Mouse (Mus musculus) gastrocnemius, postnatal 4 days (tissue): ENCODE results near the gene Kctd21. TPM values are rescaled to one million over a fixed set of nuclear protein-coding genes. Genes with fewer than 3 reads are reported as not detected.

ENCODE experiments used
- DNase-seq, 2 experiments: peaks; one replicate each; pipeline ENCODE4 v3.0.0; 2021 to 2022; ENCODE audit warnings: low spot score in 2 of 2, mixed read lengths in 2 of 2
- total RNA-seq, 2 experiments: library from RNA; stranded (reverse); gene quantifications; 2 replicates each; pipeline ENCODE4 v1.2.3; 2021

Gene Kctd21
- total RNA-seq, 2 experiments from 2014 or later, result 2.0 to 2.7 TPM

DNA sequence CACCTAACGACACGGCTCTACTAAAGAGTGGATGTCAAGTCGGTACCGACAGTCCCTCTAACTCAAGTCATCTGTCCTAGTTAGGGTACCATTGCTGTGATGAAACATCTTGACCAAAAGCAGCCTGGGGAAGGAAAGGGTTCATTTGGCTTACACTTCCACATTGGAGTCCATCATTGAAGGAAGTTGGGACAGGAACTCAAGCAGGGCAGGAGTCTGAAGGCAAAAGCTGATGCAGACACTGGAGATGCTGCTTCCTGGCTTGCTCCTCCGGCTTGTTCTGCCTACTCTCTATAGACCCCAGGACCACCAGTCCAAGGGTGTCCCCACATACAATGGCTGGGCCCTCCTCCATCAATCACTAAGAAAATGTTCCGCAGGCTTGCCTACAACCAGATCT is 16.5 kb upstream of the Kctd21 start:
- DNase-seq, result no peak

DNA sequence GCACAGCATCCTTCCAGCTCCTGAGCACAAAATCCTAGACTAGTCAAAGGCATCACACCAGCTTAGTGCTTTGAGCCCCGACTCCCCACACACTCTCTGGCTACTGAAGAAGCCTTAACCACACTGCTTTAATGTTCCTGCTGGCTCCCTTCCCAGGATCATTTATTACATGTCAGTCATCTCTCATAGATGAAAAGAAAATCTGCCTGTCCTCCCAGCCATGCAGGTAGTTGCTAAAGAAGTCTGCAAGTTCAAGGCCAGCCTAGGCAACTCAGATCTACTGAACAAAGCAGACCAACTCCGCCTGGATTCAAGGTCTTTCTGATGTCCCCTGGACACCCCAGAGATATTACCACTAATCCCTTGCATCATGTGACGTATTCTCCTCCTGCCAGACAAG is 14.4 kb upstream of the Kctd21 start:
- DNase-seq, result no peak

DNA sequence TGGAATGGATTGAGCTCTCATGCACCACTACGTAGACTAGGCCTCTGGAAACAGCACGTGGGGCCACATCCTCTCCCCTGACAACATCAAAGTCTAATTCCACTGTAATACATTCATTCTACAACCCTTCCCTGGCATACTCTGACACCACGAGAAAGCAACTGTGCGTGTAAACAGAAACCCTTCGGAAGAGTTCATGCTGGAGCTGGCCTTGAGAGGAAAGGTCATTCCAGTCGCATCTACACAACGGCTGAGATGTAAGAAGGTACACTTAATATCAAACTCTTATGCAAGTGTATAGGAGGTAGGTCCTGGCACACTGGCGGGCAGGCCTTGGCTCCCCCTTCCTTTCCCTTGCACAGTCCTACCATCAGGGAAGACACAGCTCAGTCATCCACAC is 7.8 kb upstream of the Kctd21 start:
- no peak for DNase-seq

DNA sequence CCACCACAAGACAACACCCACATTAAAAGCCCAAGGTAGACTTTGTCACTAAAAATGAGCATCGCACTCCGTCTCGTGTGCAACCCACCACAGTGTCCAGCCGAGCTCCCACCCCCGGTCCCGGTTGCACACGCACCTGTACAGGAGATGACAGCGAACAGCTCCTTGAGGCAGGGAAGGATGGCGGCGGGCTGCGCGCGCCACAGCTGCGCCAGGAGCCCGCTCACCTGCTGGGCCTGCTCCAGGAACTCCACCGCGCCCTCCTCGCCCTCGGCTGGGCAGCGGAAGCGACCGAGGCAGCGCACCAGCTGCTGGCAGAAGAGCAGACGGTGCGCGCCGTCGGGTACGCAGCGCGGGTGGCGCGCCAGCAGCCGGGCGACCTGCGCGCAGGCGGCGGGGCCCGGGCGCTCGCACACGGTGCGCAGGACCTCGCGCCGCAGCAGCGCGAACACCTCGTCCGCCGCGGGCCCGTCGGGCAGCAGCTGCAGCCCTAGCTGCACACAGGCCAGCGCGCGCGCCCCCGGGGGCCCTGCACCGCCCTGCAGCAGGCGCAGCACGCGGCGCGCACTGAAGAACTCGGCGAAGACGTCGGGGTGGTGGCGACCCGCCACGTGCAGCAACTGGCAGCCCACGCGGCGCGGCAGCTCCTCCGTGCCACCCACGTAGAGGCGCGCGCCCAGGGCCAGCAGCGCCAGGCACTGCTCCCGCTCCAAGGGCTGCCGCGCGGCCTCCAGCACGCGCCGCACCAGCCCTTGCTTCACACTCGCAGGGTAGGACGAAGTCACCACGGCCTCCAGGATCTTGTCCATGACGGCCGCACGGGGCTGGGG is 6.8 kb upstream of the Kctd21 start:
- peak in 1 of 2 experiments; percentile 30 for DNase-seq

DNA sequence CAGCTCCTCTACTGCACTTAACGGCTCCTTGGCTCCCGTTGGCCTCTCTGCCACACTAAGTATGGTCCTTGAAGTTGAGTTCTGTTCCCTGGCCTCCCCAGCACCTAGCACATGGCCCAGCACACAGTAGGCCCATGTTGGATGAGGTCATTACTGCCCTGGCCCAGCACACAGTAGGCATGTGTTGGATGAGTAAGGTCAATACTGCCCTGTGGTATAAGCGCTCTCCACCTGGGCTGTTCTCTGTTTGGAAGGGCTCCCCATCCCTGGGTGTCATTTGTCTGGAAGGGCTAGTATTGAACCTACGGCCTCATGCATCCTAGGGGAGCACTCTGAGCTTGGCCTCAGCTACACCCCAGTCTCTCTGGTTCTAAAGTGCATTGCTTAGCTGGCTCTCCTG is 4.8 kb upstream of the Kctd21 start:
- no peak for DNase-seq

DNA sequence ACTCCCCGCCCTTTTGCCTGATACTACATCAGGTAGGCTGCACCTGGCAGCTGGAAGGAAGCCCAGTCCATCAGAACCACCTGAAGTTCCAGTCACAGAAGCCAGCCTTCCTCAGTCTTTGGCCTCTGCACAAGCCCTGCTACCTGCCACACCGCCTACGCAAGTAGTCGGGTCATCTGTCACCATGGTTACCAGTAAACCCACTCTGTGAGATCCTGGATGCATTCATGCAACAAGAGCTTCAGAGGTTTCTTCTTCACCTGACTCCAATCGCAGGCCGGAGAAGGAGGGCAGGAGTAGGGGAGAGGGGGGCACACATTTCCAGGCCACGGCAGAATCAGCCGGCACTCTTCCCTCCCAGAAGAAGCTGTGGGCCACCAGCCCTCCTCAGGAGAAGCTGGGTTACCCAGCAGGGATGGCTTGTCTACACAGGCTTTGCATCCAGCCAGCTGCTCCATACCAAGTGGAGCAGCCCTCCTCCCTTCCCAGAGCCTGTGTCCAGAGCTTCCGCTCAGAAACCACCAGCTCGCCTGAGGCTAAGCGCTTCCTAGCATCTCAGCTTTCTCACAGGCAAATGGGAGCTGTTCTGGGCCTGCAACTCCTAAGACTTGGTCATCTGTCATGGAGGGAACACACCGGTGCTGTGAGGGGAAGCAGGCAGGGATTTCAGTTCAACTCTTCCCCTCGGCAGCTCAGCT is 3.1 kb upstream of the Kctd21 start:
- no peak for DNase-seq

DNA sequence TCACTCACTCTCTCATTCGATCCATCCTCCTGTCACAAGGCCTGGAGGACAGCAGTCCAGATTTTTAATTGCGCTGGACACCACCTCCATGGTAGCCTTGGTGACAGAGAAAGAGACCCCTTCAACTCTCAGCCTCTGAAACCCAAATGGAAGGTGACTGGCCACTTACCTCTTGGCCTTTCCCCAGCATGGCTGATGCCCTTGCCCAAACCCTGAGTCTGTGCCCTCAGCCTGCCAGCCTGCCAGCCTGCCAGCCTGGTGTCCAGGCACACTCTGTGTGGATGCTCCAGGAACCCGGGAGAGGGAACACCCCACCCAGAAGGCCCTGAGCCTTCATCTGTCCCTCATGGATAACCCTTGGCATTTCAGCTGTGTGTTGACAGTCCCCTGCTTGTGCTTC is 2.5 kb upstream of the Kctd21 start:
- DNase-seq, result no peak

DNA sequence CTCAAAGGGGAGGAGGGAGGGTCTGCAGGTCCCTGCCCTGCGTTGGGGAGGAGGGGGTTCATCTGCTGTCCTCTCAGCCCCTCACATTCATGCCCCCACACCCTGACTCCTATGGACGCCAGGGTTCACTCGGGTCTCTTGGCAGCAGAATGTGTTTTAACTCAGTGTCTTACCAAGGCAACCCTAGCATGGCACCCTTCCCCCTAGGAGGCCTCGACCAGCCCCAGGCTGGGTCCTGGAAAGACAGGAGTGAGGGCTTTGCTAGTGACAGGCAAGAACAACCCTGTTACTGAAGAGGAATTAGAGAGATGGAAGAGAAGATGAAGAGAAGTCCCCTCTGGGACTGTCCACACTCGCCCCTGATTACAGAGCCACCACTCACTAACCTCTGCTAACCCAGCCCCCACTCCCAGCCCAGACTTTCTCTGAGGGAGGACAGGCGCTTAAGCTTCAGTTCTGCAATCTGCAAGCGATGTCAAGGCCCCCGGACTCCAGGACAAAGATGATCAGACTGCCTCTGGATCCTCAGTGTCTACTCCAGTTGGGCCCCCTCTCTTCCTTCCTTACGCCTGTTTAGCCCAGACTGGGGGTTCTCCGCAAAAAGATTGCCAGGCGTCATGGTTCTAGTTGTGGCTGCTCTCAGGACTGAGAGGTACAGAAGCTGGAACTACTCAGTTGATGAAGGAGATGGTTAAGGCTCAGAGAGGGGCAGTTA is 1.0 kb upstream of the Kctd21 start:
- no peak for DNase-seq

DNA sequence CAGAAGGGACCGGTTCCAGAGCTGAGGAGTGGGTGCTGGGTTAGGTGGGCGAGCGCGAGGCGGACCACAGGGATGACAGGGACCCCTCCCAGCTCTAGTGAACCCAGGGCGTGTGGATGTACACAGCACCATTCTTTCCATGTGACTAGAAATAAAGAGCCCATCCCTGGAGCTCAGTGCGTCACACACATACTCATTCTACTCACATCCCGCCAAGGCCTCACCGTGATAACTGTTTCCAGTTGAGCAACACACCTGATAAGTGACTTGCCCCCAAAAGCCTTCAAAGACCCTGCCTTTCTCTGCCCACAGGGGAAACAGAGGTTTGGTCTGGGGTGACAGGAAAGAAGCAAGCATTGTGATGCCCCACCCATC is 527 bp downstream of the Kctd21 start:
- DNase-seq, result no peak

DNA sequence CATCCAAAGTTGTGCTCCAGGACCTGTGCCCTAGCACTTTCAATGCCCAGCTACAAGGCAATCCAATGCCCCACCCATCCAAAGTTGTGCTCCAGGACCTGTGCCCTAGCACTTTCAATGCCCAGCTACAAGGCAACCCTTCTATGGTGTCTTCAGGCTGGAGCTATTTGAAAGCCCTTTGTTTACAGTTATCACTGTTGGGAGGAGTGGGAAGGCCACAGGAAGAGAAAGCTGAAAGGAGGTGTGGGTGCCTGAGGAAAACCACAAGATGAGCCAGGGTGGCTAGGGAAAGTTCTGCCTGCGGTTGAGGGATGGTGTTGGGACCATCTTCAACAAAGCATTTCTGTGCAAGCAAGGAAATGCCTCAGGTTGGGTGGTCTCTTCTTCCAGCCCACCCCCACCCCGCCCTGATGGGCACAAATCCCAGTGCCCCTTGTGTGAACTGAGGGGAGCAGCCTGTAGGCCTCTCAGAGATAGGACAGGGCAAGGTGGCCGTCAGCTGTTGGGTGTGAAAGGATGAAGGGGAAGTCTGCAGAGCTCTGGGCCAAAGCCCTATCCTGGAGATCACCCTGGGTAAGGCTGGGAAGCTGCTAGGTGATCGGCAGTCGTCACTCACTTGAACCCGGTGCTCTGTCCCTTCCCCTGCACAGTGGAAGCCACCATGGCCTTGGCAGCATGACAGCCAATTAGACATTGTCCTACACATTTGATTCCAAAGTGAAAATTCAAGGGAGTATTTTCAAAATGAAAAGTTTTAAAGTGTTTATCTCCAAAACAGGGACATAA is 1.2 kb downstream of the Kctd21 start:
- no peak for DNase-seq

DNA sequence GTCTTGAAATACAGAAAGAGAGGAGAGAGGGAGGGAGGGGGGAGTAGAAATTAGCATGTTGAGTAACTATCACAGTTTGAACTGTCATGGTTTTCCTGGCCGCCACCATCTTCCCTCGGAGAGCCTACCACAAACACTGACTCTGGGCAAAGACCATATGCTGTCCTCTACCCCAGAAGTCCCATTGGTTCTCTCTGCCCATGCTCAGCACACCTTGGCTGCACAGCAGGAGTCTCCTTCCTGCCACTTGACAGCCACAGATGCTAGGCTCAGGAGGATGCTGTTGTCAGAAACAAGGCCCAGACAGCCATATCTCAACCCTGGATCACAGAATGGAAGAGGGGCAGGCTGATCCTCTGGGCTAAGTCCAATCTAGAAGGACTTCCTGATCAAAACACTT is 2.3 kb downstream of the Kctd21 start:
- no peak for DNase-seq

DNA sequence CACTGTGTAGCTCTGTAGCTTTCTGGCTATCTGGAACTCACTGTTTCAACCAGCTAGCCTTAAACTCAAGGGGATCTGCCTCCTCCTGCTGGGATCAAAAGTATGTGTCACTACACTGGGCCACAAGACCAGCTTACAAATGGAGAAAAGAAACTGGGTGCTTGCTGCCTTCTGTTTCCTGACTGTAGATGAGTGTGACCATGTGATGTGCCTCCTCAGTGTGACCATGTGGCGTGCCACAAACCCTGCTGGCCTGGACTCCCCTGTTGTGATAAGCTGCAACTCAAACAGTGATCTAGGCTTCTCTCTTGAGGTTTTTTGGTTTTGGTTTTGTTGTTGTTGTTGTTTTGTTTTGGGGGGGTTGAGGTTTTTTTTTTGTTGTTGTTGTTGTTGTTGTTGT is 4.6 kb downstream of the Kctd21 start:
- no peak for DNase-seq

DNA sequence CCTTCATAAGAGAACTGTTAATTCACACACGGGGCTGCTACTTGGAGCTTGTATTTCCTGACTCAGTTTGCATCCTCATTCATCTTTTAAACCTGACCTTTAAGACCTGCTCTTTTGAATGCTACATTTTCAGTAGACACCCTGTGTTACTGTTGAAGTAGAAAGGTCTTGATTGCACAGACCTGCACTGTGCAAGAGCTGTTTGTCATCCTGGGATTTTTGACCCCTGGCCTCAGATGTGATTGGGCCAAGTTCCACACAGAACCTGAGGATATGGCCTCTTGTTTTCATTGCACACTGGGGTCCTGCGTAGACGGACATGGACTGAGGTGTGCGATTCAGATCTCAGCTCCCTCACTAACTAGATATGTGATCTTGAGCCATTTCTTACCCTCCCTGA is 6.5 kb downstream of the Kctd21 start:
- DNase-seq, result no peak

DNA sequence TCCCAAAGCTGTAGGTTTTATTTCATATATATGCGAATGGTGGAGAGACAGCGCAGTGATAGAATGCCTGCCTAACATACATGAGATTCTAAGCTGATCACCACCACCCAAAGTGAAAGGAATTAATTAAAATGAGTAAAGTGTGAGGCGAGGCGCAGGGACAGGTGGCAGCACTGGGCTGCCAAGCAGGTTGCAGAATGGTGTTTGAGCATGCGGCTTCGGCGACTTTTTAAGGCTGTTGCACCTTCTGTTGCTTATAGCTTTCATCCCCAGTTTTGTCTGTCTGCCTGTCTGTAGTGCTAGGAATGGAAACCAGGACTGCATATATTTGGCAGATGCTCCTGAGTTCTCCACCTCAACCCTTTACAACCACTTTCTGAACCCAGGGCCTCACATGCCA is 7.5 kb downstream of the Kctd21 start:
- DNase-seq, result no peak

DNA sequence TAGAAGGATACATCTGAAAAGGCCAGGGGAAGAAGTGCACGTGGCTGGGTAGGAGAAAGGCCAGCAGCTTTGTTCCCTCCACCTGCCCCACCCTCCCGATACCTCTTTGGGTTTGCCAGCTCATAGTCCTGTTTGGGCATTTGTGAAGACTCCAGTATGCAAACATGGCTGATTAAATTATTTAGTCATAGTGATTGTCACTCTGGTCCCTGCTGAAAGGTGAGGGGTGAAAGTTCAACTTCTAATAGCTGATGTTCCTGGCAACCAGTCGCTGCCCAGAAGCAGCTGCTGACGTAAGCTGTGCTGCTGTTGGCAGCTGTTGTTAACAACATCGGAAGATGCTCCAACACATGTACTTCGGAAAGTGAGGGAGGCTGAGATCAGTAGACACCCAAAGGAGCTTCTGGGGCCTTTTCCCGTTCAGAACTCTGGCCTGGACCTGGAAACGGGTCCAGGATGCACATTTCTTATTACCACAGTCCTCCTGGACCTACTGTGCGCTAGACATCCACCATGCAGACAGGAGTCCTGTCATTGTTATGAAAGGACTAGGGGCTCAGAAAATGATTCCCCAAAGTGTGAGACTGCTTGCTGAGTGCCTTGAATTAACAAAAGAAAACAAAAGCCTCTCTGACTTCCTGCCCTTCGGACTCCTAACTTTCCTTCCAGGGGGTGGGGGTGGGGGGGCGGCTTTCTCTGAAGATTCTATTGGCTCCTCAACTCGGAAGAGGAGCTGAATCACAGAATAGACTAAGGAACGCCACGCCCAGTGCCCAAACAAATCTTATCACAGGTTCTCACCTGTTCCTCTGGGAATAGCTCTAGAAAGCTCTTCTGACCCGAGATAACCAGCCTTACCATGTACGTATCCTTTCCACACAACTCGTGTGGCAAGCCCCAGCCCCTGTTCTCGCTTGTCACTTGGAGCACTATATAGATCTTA is 9.1 kb downstream of the Kctd21 start:
- DNase-seq, result no peak

DNA sequence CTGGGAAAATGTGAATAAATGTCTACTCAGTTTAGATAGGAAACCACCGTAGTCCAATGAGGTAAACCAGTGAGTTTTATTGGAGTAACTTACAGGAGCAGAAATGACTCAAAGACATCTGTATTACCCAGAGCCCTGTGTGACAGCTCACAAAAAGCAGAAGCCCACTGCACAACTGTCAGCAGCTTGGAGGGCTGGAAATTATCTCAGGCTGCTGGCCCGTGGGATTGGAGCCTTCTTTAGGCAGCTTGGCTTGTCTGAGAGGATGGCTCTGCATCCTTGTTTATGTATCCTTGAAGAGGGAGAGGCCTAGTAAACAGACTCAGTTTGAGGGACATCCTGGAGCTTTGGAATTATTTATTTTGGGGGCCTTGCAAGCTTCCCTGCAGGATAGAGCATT is 10.8 kb downstream of the Kctd21 start:
- no peak for DNase-seq

DNA sequence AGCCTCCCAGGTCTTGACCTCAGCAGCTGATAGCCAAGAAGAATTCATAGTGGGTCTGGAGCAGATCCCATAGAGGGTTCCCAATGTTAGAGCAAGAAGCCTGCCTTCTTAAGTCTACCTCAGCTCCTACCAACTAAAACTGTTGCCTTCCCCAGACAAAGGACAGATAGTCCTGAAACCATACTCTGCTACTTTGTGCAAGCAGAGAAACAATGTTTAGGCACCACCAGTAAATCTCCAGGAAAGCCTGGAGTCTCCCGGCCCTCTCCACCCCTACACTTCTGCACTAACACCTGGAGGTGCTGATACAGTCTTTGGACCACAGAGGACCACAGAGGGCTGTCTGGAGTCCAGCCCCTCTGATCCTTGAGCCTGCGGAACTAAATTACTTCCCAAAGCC is 12.5 kb downstream of the Kctd21 start:
- no peak for DNase-seq

DNA sequence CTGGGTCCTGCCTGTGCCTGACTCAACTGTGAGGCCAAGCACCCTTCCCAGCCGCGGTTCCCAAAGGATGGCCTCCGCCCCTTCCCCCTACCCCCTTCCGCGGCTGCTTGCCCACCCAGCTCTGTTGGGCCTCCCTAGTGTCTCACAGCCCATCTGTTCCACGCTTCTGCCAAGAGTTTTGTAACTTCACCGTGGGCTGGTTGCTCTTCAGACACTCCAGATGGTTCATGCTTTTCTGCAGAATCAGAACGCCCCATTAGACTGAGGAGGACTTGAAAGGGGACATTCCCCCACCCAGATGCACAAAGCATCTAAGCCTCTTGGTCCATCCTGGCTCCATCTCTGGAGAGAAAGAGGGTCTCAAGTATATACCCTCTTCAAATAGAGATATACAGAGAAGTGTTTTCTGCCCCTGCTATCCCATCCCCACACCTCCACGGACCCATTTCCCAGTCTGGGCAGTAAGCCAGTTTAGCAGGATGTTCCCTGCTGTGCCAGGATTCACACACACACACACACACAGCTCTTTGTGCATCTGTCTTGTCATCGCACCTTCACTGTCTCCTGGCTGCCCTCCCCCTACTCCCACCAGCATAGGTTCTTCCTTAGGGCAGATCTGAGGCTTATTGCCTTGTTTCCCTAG is 13.2 kb downstream of the Kctd21 start:
- DNase-seq, result peak in 1 of 2 experiments; percentile 37

DNA sequence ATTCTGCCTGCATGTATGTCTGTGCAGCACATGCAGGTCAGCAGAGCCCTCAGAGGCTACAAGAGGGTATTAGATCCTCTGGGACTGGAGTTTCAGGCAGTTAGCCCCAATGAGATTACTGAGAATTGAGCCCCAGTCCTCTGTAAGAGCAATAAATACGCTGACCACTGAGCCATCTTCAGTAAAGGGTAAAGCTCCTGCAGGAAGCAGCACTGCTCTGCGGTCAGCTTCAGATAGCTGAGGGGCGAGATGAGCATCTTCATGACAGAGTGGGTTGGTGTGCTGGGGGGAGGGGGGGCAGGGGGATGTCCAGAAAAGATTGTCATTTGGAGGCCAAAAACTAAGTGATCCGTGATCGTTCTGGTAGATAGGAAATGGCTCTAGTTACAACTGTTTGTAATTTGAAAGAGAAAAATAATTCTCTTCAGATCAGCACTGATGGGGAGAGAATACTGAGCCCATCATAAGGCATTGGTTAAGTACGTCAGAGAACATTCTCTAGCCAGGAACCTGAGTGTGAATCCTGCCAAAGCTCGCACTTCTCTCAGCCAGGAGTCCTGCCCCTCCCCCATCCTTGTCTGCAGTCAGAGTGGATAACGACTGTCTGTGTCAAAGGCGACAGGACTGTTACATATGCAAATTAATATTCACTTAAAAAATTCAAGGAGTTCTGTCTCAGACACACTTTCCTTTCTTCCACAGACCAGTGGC is 14.1 kb downstream of the Kctd21 start:
- no peak for DNase-seq
